Mouse (Mus musculus): ENCODE data around the gene Ccl11. TPM values are rescaled to one million over a fixed set of nuclear protein-coding genes. Genes with fewer than 3 reads are reported as not detected.

Ccl11 gene
- not detected in 2 replicates for polyA plus RNA-seq (2016; fragmentation: Nextera tagmentation; extraction: Ambion mirVana)

- H3K27ac ChIP-seq (replicated peaks): no peak within 1 kb of the TSS
- WGBS: 85% methylated on average over 6 of the region's 6 CpGs
- H3K4me1 ChIP-seq: peaks cover 2% of the 10 kb centered on the region; the same call in 1 of the 2 replicates
- H3K36me3 ChIP-seq (replicated peaks): no peaks in the 10 kb centered on the region
- no peak for DNase-seq (ENCODE audit: low spot score)
- H3K4me3 ChIP-seq: no peak within 1 kb of the TSS
- no peaks in the 10 kb centered on the region for H3K27me3 ChIP-seq (replicated peaks; ENCODE audit: low read depth, poor library complexity, severe bottlenecking)
- no peaks in the 10 kb centered on the region for H3K9me3 ChIP-seq
Observed at GRCm38 (mm10) chr11:82057646-82058045, at the start of gene Ccl11. Gene Ccl11, plus strand, starts transcription at chr11:82057823.

- WGBS: 90% methylated on average over 3 of the region's 3 CpGs
- H3K9me3 ChIP-seq: no peaks in the 10 kb centered on the region
- H3K27me3 ChIP-seq (replicated peaks; ENCODE audit: low read depth, poor library complexity, severe bottlenecking): no peaks in the 10 kb centered on the region
- no peak for DNase-seq (ENCODE audit: low spot score)
- H3K4me3 ChIP-seq: no peak overlapping the region
- H3K27ac ChIP-seq (replicated peaks): no peak overlapping the region
- peaks cover 3% of the 10 kb centered on the region; the same call in 1 of the 2 replicates for H3K4me1 ChIP-seq
- no peaks in the 10 kb centered on the region for H3K36me3 ChIP-seq (replicated peaks)
Observed at GRCm38 (mm10) chr11:82010115-82010514, 47.5 kb upstream of the Ccl11 start.

- Histone ChIP-seq H3K9me3 (no peaks in the 10 kb centered on the region), H3K4me1 (peaks cover 3% of the 10 kb centered on the region; the same call in 1 of the 2 replicates), H3K36me3 (replicated peaks) (no peaks in the 10 kb centered on the region), H3K27ac (replicated peaks) (no peak overlapping the region), H3K4me3 (no peak overlapping the region), H3K27me3 (replicated peaks; ENCODE audit: low read depth, poor library complexity, severe bottlenecking) (no peaks in the 10 kb centered on the region)
- WGBS: 67% methylated on average over 8 of the region's 8 CpGs
- DNase-seq (ENCODE audit: low spot score): no peak
Observed at GRCm38 (mm10) chr11:82011411-82012193, 46.0 kb upstream of the Ccl11 start.

GRCm38 (mm10) chr11:82013756-82014155 is 43.9 kb upstream of the Ccl11 start:
- DNase-seq (ENCODE audit: low spot score): no peak
- Histone ChIP-seq H3K4me1 (0 out of 2 replicates have a peak, but pooled peaks cover 3% of the 10 kb centered on the region), H3K4me3 (no peak overlapping the region), H3K27me3 (replicated peaks; ENCODE audit: low read depth, poor library complexity, severe bottlenecking) (no peaks in the 10 kb centered on the region), H3K27ac (replicated peaks) (no peak overlapping the region), H3K36me3 (replicated peaks) (no peaks in the 10 kb centered on the region), H3K9me3 (no peaks in the 10 kb centered on the region)
- WGBS: 86% methylated on average over 1 of the region's 1 CpGs

GRCm38 (mm10) chr11:82015066-82015465 is 42.6 kb upstream of the Ccl11 start:
- Histone ChIP-seq H3K4me1 (0 out of 2 replicates have a peak, but pooled peaks cover 3% of the 10 kb centered on the region), H3K36me3 (replicated peaks) (no peaks in the 10 kb centered on the region), H3K27me3 (replicated peaks; ENCODE audit: low read depth, poor library complexity, severe bottlenecking) (no peaks in the 10 kb centered on the region), H3K9me3 (no peaks in the 10 kb centered on the region), H3K4me3 (no peak overlapping the region), H3K27ac (replicated peaks) (no peak overlapping the region)
- DNase-seq (ENCODE audit: low spot score): no peak
- 75% methylated on average over 2 of the region's 2 CpGs for WGBS

GRCm38 (mm10) chr11:82016181-82016780 is 41.3 kb upstream of the Ccl11 start:
- Histone ChIP-seq H3K4me3 (no peak overlapping the region), H3K4me1 (peaks cover 3% of the 10 kb centered on the region; the same call in 1 of the 2 replicates), H3K27ac (replicated peaks) (no peak overlapping the region), H3K27me3 (replicated peaks; ENCODE audit: low read depth, poor library complexity, severe bottlenecking) (no peaks in the 10 kb centered on the region), H3K36me3 (replicated peaks) (no peaks in the 10 kb centered on the region), H3K9me3 (no peaks in the 10 kb centered on the region)
- WGBS: 77% methylated on average over 3 of the region's 3 CpGs
- no peak for DNase-seq (ENCODE audit: low spot score)

GRCm38 (mm10) chr11:82019389-82019788 is 38.2 kb upstream of the Ccl11 start:
- no peaks in the 10 kb centered on the region; the same call in 1 of the 2 replicates for H3K4me1 ChIP-seq
- no peak overlapping the region for H3K27ac ChIP-seq (replicated peaks)
- H3K36me3 ChIP-seq (replicated peaks): no peaks in the 10 kb centered on the region
- no peaks in the 10 kb centered on the region for H3K27me3 ChIP-seq (replicated peaks; ENCODE audit: low read depth, poor library complexity, severe bottlenecking)
- WGBS: 64% methylated on average over 2 of the region's 2 CpGs
- H3K4me3 ChIP-seq: no peak overlapping the region
- no peaks in the 10 kb centered on the region for H3K9me3 ChIP-seq
- no peak for DNase-seq (ENCODE audit: low spot score)

- H3K27ac ChIP-seq (replicated peaks): no peak overlapping the region
- no peaks in the 10 kb centered on the region for H3K9me3 ChIP-seq
- H3K27me3 ChIP-seq (replicated peaks; ENCODE audit: low read depth, poor library complexity, severe bottlenecking): no peaks in the 10 kb centered on the region
- DNase-seq (ENCODE audit: low spot score): no peak
- no peak overlapping the region for H3K4me3 ChIP-seq
- no peaks in the 10 kb centered on the region for H3K36me3 ChIP-seq (replicated peaks)
- H3K4me1 ChIP-seq: no peaks in the 10 kb centered on the region; the same call in 1 of the 2 replicates
Observed at GRCm38 (mm10) chr11:82019793-82020192, 37.8 kb upstream of the Ccl11 start.

GRCm38 (mm10) chr11:82021406-82021805 is 36.2 kb upstream of the Ccl11 start:
- no peaks in the 10 kb centered on the region; the same call in 1 of the 2 replicates for H3K4me1 ChIP-seq
- 75% methylated on average over 3 of the region's 3 CpGs for WGBS
- no peak overlapping the region for H3K27ac ChIP-seq (replicated peaks)
- H3K4me3 ChIP-seq: no peak overlapping the region
- no peaks in the 10 kb centered on the region for H3K36me3 ChIP-seq (replicated peaks)
- no peaks in the 10 kb centered on the region for H3K9me3 ChIP-seq
- no peak for DNase-seq (ENCODE audit: low spot score)
- H3K27me3 ChIP-seq (replicated peaks; ENCODE audit: low read depth, poor library complexity, severe bottlenecking): no peaks in the 10 kb centered on the region

- H3K36me3 ChIP-seq (replicated peaks): no peaks in the 10 kb centered on the region
- no peak overlapping the region for H3K27ac ChIP-seq (replicated peaks)
- no peaks in the 10 kb centered on the region for H3K27me3 ChIP-seq (replicated peaks; ENCODE audit: low read depth, poor library complexity, severe bottlenecking)
- no peaks in the 10 kb centered on the region; the same call in 1 of the 2 replicates for H3K4me1 ChIP-seq
- H3K4me3 ChIP-seq: no peak overlapping the region
- no peak for DNase-seq (ENCODE audit: low spot score)
- 87% methylated on average over 6 of the region's 6 CpGs for WGBS
- no peaks in the 10 kb centered on the region for H3K9me3 ChIP-seq
Observed at GRCm38 (mm10) chr11:82022504-82023056, 35.0 kb upstream of the Ccl11 start.

- H3K4me1 ChIP-seq: no peaks in the 10 kb centered on the region; the same call in 1 of the 2 replicates
- no peak overlapping the region for H3K4me3 ChIP-seq
- H3K9me3 ChIP-seq: no peaks in the 10 kb centered on the region
- H3K27me3 ChIP-seq (replicated peaks; ENCODE audit: low read depth, poor library complexity, severe bottlenecking): no peaks in the 10 kb centered on the region
- 79% methylated on average over 4 of the region's 4 CpGs for WGBS
- H3K36me3 ChIP-seq (replicated peaks): no peaks in the 10 kb centered on the region
- DNase-seq (ENCODE audit: low spot score): no peak
- no peak overlapping the region for H3K27ac ChIP-seq (replicated peaks)
Observed at GRCm38 (mm10) chr11:82023769-82024168, 33.9 kb upstream of the Ccl11 start.

- no peaks in the 10 kb centered on the region for H3K27me3 ChIP-seq (replicated peaks; ENCODE audit: low read depth, poor library complexity, severe bottlenecking)
- 0 out of 2 replicates have a peak, but pooled peaks cover 1% of the 10 kb centered on the region for H3K4me1 ChIP-seq
- no peaks in the 10 kb centered on the region for H3K9me3 ChIP-seq
- 82% methylated on average over 2 of the region's 2 CpGs for WGBS
- no peak overlapping the region for H3K4me3 ChIP-seq
- no peak overlapping the region for H3K27ac ChIP-seq (replicated peaks)
- no peaks in the 10 kb centered on the region for H3K36me3 ChIP-seq (replicated peaks)
- DNase-seq (ENCODE audit: low spot score): no peak
Observed at GRCm38 (mm10) chr11:82030171-82030570, 27.5 kb upstream of the Ccl11 start.
